Mouse (Mus musculus) MN1 (cell line): ENCODE results near the gene Zfp454.
A peak's percentile ranks its signal among the peaks of the same experiment; 100 is the strongest.

Experiments used
- DNase-seq: peaks from one replicate; pipeline ENCODE4 v3.0.0-alpha.2; 2016; ENCODE audit warnings: low spot score

Zfp454 gene

GRCm38 (mm10) chr11:50887390-50888128 lies at the start of gene Zfp454:
TSS of gene Zfp454 (minus strand) at chr11:50887651.
- no peak for DNase-seq

GRCm38 (mm10) chr11:50932040-50932439 lies 44.6 kb upstream of the Zfp454 start:
- DNase-seq, result no peak

- DNase-seq, result no peak
Measured at GRCm38 (mm10) chr11:50931451-50931866, 44.0 kb upstream of the Zfp454 start, which contains the start of gene Zfp354b. TSS of gene Zfp354b (minus strand) at chr11:50931633.

- no peak for DNase-seq
Measured at GRCm38 (mm10) chr11:50931021-50931420, 43.6 kb upstream of the Zfp454 start.

GRCm38 (mm10) chr11:50930469-50931014 lies 43.1 kb upstream of the Zfp454 start:
- DNase-seq, result no peak

GRCm38 (mm10) chr11:50915671-50916320 lies 28.3 kb upstream of the Zfp454 start, which contains the start of gene Zfp2:
TSS of gene Zfp2 (minus strand) at chr11:50916165.
- no peak for DNase-seq

GRCm38 (mm10) chr11:50914461-50914860 lies 27.0 kb upstream of the Zfp454 start:
- no peak for DNase-seq

- no peak for DNase-seq
Measured at GRCm38 (mm10) chr11:50913301-50913700, 25.9 kb upstream of the Zfp454 start.

- no peak for DNase-seq
Measured at GRCm38 (mm10) chr11:50908136-50908535, 20.7 kb upstream of the Zfp454 start.

- DNase-seq, result no peak
Measured at GRCm38 (mm10) chr11:50897359-50897758, 9.9 kb upstream of the Zfp454 start.

GRCm38 (mm10) chr11:50892441-50892840 lies 5.0 kb upstream of the Zfp454 start:
- DNase-seq, result no peak

- no peak for DNase-seq
Measured at GRCm38 (mm10) chr11:50886933-50887293, 538 bp downstream of the Zfp454 start.

- no peak for DNase-seq
Measured at GRCm38 (mm10) chr11:50886231-50886932, 1.1 kb downstream of the Zfp454 start.

- no peak for DNase-seq
Measured at GRCm38 (mm10) chr11:50883756-50884155, 3.7 kb downstream of the Zfp454 start.

- no peak for DNase-seq
Measured at GRCm38 (mm10) chr11:50878641-50879040, 8.8 kb downstream of the Zfp454 start.

- DNase-seq, result no peak
Measured at GRCm38 (mm10) chr11:50850989-50851601, 36.4 kb downstream of the Zfp454 start.

GRCm38 (mm10) chr11:50850177-50850735 lies 37.2 kb downstream of the Zfp454 start, which contains the start of gene Grm6:
TSS of gene Grm6 (plus strand) at chr11:50850685.
- no peak for DNase-seq

GRCm38 (mm10) chr11:50849310-50849709 lies 38.1 kb downstream of the Zfp454 start:
- DNase-seq, result no peak

GRCm38 (mm10) chr11:50848520-50849137 lies 38.8 kb downstream of the Zfp454 start:
- no peak for DNase-seq

- DNase-seq, result peak; percentile 17
Measured at GRCm38 (mm10) chr11:50847047-50847446, 40.4 kb downstream of the Zfp454 start.

GRCm38 (mm10) chr11:50845951-50846350 lies 41.5 kb downstream of the Zfp454 start:
- no peak for DNase-seq
